Mouse (Mus musculus) heart, embryonic 14.5 days (tissue): ENCODE measurements around the gene Col18a1. TPM values are rescaled to one million over a fixed set of nuclear protein-coding genes. Genes with fewer than 3 reads are reported as not detected.

Experiments
- ATAC-seq: fragments of 200-750 bp; cut with Nextera tagmentation; 2 replicates; pipeline ENCODE4 v1.8.0; 2017; ENCODE audit warnings: low read depth, moderate TSS enrichment; ENCODE audit not compliant: insufficient number of reproducible peaks, insufficient read depth, low FRiP score
- H3K27ac ChIP-seq, 2 experiments: fragments of 200-500 bp in 1 of 2; fragments of 300-500 bp in 1 of 2; sonication (generic) in 1 of 2; replicated peaks in 1 of 2; 2 replicates each; pipeline ENCODE4 v1.5.1; 2012 to 2014; ENCODE audit warnings: low read depth in 2 of 2, low read length in 2 of 2, control low read depth in 1 of 2, mild to moderate bottlenecking in 1 of 2, mixed read lengths in 1 of 2; ENCODE audit not compliant: control insufficient read depth in 1 of 2, insufficient read depth in 1 of 2
- H3K27me3 ChIP-seq: fragments of 300-500 bp; sonication (generic); 2 replicates; pipeline ENCODE4 v1.6.1; 2014; ENCODE audit warnings: mild to moderate bottlenecking, low read length, control low read depth; ENCODE audit not compliant: control insufficient read depth, insufficient read depth
- H3K36me3 ChIP-seq: fragments of 300-500 bp; sonication (generic); 2 replicates; pipeline ENCODE4 v1.6.1; 2014; ENCODE audit warnings: mild to moderate bottlenecking, control low read depth, low read length, mixed read lengths; ENCODE audit not compliant: control insufficient read depth, insufficient read depth
- H3K4me1 ChIP-seq, 2 experiments: fragments of 200-500 bp in 1 of 2; fragments of 300-500 bp in 1 of 2; sonication (generic) in 1 of 2; 2 replicates each; pipeline ENCODE4 v1.6.1; 2012 to 2014; ENCODE audit warnings: low read length in 2 of 2, control low read depth in 1 of 2, mixed read lengths in 1 of 2; ENCODE audit not compliant: control insufficient read depth in 2 of 2, insufficient read depth in 2 of 2
- H3K4me2 ChIP-seq: fragments of 300-500 bp; sonication (generic); 2 replicates; pipeline ENCODE4 v1.6.1; 2014; ENCODE audit warnings: mild to moderate bottlenecking, low read length
- H3K4me3 ChIP-seq, 2 experiments: fragments of 200-500 bp in 1 of 2; fragments of 300-500 bp in 1 of 2; sonication (generic) in 1 of 2; 2 replicates each; pipeline ENCODE4 v1.5.1; 2012 to 2014; ENCODE audit warnings: low read length in 2 of 2, mild to moderate bottlenecking in 2 of 2, control low read depth in 1 of 2, low read depth in 1 of 2, moderate library complexity in 1 of 2; ENCODE audit not compliant: control insufficient read depth in 1 of 2, insufficient read depth in 1 of 2
- H3K9ac ChIP-seq: fragments of 300-500 bp; sonication (generic); 2 replicates; pipeline ENCODE4 v1.6.1; 2014; ENCODE audit warnings: mild to moderate bottlenecking, low read length
- H3K9me3 ChIP-seq: fragments of 300-500 bp; sonication (generic); 2 replicates; pipeline ENCODE4 v1.6.1; 2016; ENCODE audit warnings: low read length, control low read depth; ENCODE audit not compliant: control insufficient read depth
- WGBS: fragments of 180-500 bp; shearing (Covaris S2); extraction: QIAGEN DNeasy Blood & Tissue Kit; methylation state at CpG from one replicate; pipeline ENCODE4 v1.1.7; 2014; 5-methylcytosine and 5-hydroxymethylcytosine counted together
- polyA plus RNA-seq: library from polyadenylated mRNA; unstranded; fragments of >200 nt; fragmentation: Nextera tagmentation; extraction: Ambion mirVana; gene quantifications from 2 replicates; pipeline ENCODE4 v1.2.1, GENCODE M21; 2014

Gene Col18a1
- polyA plus RNA-seq, 1 experiment from 2014 or later, result 102 TPM

- no peak for ATAC-seq
- H3K36me3 ChIP-seq, result no peaks in the 10 kb centered on the region
- H3K4me1 ChIP-seq, result peaks cover 7 to 10% of the 10 kb centered on the region in 2 experiments; a peak in 3 of 4 replicates
- H3K9me3 ChIP-seq, result no peaks in the 10 kb centered on the region
- no peak overlapping the region for H3K4me3 ChIP-seq
- no peaks in the 10 kb centered on the region for H3K27me3 ChIP-seq
- no peak overlapping the region for H3K9ac ChIP-seq
- 74% methylated on average over 4 of the region's 4 CpGs for WGBS
- H3K4me2 ChIP-seq, result no peak overlapping the region
- H3K27ac ChIP-seq, result no peak overlapping the region
Observed at GRCm38 (mm10) chr10:77011681-77012080, 154.7 kb downstream of the Col18a1 start.

- H3K27ac ChIP-seq, result no peak overlapping the region
- H3K36me3 ChIP-seq, result no peaks in the 10 kb centered on the region
- peaks cover 7 to 10% of the 10 kb centered on the region in 2 experiments; a peak in 3 of 4 replicates for H3K4me1 ChIP-seq
- H3K27me3 ChIP-seq, result no peaks in the 10 kb centered on the region
- H3K9ac ChIP-seq, result no peak overlapping the region
- no peaks in the 10 kb centered on the region for H3K9me3 ChIP-seq
- 92% methylated on average over 3 of the region's 3 CpGs for WGBS
- no peak overlapping the region for H3K4me3 ChIP-seq
- ATAC-seq, result no peak
- no peak overlapping the region for H3K4me2 ChIP-seq
Observed at GRCm38 (mm10) chr10:77008698-77009097, 157.7 kb downstream of the Col18a1 start.

- Histone ChIP-seq H3K27ac (no peak overlapping the region), H3K36me3 (no peaks in the 10 kb centered on the region), H3K4me1 (peaks cover 7 to 10% of the 10 kb centered on the region in 2 experiments; a peak in 3 of 4 replicates), H3K27me3 (no peaks in the 10 kb centered on the region), H3K4me3 (no peak overlapping the region), H3K4me2 (no peak overlapping the region), H3K9ac (no peak overlapping the region), H3K9me3 (no peaks in the 10 kb centered on the region)
- no peak for ATAC-seq
- 17% methylated on average over 9 of the region's 9 CpGs for WGBS
Observed at GRCm38 (mm10) chr10:77008109-77008561, 158.2 kb downstream of the Col18a1 start.

DNA sequence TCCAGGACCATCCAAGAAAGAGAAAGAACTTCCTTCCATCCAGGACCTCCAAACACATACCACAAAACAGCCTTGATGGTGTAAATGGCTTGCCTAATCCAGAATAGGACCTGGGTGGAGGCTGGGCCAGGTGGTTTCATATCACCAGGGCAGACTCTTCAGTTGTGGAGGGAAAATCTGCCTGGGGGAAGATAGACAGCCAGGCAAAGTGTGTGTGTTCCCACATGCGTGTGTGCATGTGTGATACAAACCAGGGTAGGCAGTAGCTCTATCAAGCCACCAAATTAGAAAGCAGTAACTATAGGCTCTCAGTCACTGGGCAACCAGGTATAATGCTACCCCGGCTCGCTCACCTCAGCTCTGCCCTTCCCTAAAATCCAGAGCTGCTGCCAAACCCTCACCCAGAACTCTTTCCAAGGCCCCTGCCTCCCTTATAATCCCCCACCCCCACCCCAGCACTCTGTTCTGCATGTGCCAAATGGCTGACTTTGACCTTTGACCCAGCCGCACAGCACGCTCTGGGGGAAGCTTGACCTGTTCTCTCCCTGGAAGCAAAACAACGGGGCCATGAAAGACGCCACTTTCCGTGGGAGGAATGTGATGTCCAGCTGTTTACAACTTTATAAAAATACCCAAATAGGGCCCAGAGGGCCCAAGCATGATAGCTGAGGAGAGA is 158.8 kb downstream of the Col18a1 start:
- H3K4me2 ChIP-seq, result no peak overlapping the region
- H3K9me3 ChIP-seq, result no peaks in the 10 kb centered on the region
- no peak overlapping the region for H3K27ac ChIP-seq
- H3K36me3 ChIP-seq, result no peaks in the 10 kb centered on the region
- H3K9ac ChIP-seq, result no peak overlapping the region
- 54% methylated on average over 8 of the region's 8 CpGs for WGBS
- no peaks in the 10 kb centered on the region for H3K27me3 ChIP-seq
- H3K4me3 ChIP-seq, result no peak overlapping the region
- no peak for ATAC-seq
- peaks cover 7 to 10% of the 10 kb centered on the region in 2 experiments; a peak in 3 of 4 replicates for H3K4me1 ChIP-seq

GRCm38 (mm10) chr10:77004936-77005335 is 161.4 kb downstream of the Col18a1 start:
- H3K4me1 ChIP-seq, result peaks cover 7 to 10% of the 10 kb centered on the region in 2 experiments; a peak in 3 of 4 replicates
- H3K4me2 ChIP-seq, result no peak overlapping the region
- no peak for ATAC-seq
- 44% methylated on average over 7 of the region's 7 CpGs for WGBS
- no peaks in the 10 kb centered on the region for H3K27me3 ChIP-seq
- no peaks in the 10 kb centered on the region for H3K9me3 ChIP-seq
- H3K27ac ChIP-seq, result no peak overlapping the region
- H3K36me3 ChIP-seq, result no peaks in the 10 kb centered on the region
- H3K4me3 ChIP-seq, result no peak overlapping the region
- H3K9ac ChIP-seq, result no peak overlapping the region

Other genes starting within 250 kb of the Col18a1 start
- 4.0 and 6.3 TPM in 2 replicates for gene Pcbp3, start 204.7 kb downstream of the Col18a1 start, polyA plus RNA-seq
- 12.0 and 12.2 TPM in 2 replicates for gene Slc19a1, start 134.3 kb downstream of the Col18a1 start, polyA plus RNA-seq
- 105 TPM in 2 replicates for gene Pofut2, start 92.7 kb upstream of the Col18a1 start, polyA plus RNA-seq